Mouse (Mus musculus) ZHBTc4 (cell line): Measurements from ENCODE around the gene Cdk14.

Experiments
- DNase-seq: peaks from one replicate; pipeline ENCODE4 v3.0.0-alpha.2; 2011; ENCODE audit warnings: low read depth, low spot score

The Cdk14 gene

GRCm38 (mm10) chr5:5419992-5420455 is at the start of gene Cdk14:
Gene Cdk14, minus strand, starts transcription at chr5:5420312.
- no peak for DNase-seq

- peak; percentile 15 for DNase-seq
Measured at GRCm38 (mm10) chr5:5465256-5465655, 45.1 kb upstream of the Cdk14 start.

DNA sequence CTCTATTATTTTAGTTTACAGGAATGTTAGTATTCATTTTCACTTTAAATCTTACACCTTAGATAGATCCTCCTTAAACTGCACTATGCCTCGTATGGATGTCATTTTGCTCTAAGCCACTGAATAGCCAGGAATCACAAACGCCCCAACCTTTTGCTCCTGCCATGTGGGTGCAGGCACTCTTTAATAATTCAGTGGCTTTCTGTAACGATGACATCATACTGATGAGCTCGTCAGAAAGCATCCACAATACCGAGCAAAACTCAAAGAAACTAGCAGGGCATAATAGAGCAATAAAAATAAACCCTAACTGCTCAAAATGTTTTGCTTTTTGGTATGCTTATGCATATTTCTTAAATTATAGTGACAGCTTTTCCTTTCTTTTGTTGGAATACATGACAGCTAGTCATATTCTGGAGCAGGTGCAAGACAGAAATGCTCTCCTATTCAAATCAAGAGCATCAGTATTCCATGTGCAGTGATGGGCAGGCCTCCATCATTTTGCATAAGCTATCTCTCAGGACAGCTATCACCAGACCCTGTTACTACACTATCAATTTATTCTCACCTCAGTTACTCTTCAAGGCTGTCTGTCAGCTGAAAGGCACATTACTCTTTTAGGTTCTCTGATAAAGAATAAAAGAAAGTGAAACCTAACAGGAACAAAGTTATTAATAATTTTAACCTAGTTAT is 11.8 kb upstream of the Cdk14 start:
- DNase-seq: no peak

GRCm38 (mm10) chr5:5423723-5424171 is 3.6 kb upstream of the Cdk14 start:
- DNase-seq: no peak

- DNase-seq: no peak
Measured at GRCm38 (mm10) chr5:5423081-5423480, 3.0 kb upstream of the Cdk14 start.

GRCm38 (mm10) chr5:5421439-5421838 is 1.3 kb upstream of the Cdk14 start:
- DNase-seq: no peak

DNA sequence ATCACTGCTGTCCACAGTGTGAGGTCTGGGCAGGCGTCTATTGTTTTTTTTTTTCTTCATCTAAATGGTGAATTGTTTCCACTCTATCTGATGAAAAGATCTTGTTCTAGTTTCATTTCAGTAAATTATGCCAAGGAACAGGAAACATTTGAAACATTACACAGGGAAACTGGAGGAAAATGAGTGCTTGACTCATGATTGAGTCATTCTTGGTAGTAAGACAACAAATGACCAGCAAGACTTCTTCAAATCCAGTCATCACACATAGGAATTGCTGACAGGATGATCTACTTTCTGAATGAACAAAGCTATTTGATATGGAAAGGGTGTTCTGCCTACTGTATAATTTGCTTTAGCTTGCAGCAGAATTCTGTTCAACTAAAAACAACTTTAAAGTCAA is 859 bp downstream of the Cdk14 start:
- DNase-seq: no peak

GRCm38 (mm10) chr5:5414835-5415234 is 5.3 kb downstream of the Cdk14 start:
- no peak for DNase-seq

GRCm38 (mm10) chr5:5411886-5412285 is 8.2 kb downstream of the Cdk14 start:
- DNase-seq: no peak

GRCm38 (mm10) chr5:5401986-5402385 is 18.1 kb downstream of the Cdk14 start:
- no peak for DNase-seq

GRCm38 (mm10) chr5:5392786-5393185 is 27.3 kb downstream of the Cdk14 start:
- DNase-seq: no peak

GRCm38 (mm10) chr5:5380731-5381718 is 39.1 kb downstream of the Cdk14 start:
- DNase-seq: no peak

DNA sequence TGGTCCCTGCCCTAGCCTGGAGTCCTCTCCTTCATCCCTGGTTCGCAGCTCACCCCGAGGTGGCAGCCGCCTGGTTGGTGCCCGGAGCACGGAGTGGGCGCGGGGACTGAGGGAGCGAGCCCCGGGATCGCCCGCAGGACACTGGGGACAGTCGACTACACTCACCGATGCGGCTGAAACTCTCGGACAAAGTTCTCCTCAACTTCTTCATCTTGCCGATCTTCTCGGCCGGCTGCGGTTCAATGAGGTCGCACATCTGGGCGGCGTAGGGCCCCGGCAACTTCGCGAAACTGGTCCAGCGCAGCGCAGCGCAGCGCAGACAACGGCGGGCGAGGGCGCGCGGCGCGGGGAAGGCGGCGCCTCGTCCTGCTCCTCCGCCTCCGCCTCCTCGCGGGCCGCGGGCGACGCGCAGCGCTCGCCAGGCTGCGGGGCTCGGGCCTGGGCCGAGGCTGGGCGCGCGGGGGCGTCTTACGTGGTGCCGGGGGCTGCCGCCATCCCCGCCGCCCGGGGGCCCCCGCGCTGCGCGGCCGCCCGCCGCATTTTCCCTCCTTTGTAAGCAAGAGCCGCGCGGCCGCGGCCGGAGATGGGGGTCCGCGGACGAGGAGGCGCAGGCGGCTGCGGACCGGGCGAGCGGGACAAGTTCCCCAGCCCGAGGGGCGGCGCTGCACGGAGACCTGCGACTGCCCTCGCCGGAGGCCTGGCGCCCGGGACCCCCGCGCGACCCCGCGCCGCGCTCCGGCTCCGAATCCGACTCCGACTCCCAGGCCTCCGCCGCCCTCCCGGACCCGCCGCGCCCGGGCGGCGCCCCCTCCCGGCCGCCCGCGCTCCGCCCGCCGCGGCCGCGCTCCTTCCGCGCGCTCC is 40.0 kb downstream of the Cdk14 start:
- DNase-seq: peak; percentile 83

DNA sequence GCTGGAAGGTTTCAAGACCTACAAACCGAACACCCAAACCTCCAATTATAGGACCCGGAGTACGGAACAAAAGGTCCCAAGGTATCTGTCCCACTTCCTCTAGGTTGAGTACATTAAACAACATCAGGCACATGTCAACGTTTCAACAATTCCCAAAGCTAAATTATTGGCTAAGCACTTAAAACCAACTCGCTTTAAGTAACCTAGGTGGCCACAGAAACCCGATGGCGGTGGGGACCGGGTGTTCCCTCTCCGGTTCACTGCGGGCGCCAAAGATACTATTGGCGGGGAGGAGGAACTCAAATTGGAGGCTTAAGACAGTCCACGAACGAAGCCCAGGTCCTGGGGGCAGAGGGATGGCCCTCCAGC is 40.6 kb downstream of the Cdk14 start:
- no peak for DNase-seq

DNA sequence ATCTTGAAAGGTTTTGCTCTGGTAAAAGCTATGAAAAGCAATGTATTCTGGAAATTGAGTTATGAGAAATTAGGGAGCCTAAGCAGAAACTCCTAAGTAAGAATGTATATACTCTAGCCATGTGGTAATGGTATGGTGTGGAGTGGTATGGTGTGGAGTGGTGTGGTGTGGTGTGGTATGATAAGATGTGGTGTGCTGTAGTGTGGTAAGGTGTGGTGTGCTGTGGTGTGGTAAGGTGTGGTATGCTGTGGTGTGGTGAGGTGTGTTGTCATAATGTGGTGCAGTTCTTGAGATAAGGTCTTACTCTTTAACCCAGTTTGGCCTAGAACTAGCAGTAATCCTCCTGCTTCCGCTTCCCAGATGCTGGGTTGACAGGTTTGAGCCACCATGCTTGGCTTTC is 45.7 kb downstream of the Cdk14 start:
- DNase-seq: no peak

DNA sequence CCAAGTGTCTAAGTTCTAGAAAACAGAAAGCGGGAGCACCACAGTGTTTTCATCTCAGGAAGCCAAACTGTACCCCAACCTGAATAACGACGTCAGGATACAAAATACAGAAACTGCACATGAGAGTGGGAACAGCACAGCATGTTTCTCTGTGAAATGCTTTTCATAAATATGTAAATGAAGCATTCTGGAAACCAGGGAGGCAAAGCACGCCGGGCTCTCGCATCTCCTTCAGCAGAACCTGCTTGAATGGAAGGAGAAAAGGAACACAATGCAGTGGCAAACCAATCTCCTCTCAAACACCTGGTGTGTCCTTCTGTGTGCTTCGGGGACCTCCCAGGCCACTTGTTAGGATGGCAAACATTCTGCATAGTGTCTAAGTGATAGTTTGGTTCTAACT is 46.6 kb downstream of the Cdk14 start:
- no peak for DNase-seq

GRCm38 (mm10) chr5:5372936-5373335 is 47.2 kb downstream of the Cdk14 start:
- peak; percentile 39 for DNase-seq

GRCm38 (mm10) chr5:5372354-5372753 is 47.8 kb downstream of the Cdk14 start:
- no peak for DNase-seq

DNA sequence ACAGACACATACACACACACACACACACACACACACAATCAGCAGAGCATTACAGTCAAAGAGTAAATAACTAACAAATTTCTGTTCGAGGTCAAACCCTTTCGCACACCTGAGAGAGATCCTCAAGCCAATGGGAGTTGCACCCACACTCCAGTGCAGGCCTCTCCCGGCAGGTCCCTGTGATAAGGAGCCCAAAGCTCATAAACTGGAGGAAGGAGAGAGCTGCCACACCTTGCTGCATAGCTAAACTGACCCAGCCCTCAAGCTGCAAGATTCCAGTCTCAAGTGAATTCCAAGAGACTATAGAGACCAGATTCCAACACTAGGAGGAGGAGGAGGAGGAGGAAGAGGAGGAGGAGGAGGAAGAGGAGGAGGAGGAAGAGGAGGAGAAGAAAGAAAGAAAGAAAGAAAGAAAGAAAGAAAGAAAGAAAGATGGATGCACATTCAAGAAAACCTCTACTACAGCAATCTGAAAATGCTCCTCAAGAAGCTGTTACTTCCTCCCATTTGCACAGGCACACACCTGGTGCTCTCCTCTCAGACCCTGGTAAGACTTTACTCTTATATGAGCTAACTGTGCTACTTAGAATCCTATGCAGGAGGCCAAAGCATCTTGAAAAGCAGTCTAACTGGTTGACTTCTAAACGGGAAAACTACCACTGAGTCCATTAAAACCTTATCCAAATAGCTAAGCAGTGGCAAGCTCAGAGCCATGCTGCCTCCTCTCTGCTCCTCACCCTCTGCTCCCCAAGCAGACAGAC is 49.6 kb downstream of the Cdk14 start:
- DNase-seq: peak; percentile 33

- no peak for DNase-seq
Measured at GRCm38 (mm10) chr5:5368389-5369164, 51.5 kb downstream of the Cdk14 start.
